Mouse (Mus musculus): ENCODE data around the gene Cyp26c1. TPM values are rescaled to one million over a fixed set of nuclear protein-coding genes. Genes with fewer than 3 reads are reported as not detected.

Gene Cyp26c1
- not detected for polyA plus RNA-seq (2017; shearing (Covaris generic))

GRCm38 (mm10) chr19:37685281-37685680 lies at the start of gene Cyp26c1:
TSS of gene Cyp26c1 (plus strand) at chr19:37685581.

GRCm38 (mm10) chr19:37697651-37698272 lies 12.4 kb downstream of the Cyp26c1 start, which contains the start of gene Cyp26a1:
TSS of gene Cyp26a1 (plus strand) at chr19:37697798.

Other genes with a start within 250 kb of the Cyp26c1 start
- gene Exoc6, start 135.2 kb upstream of the Cyp26c1 start, polyA plus RNA-seq (2017; shearing (Covaris generic)), result 43.3 TPM
- gene Cyp26a1, start 12.2 kb downstream of the Cyp26c1 start, polyA plus RNA-seq (2017; shearing (Covaris generic)), result not detected